Mouse (Mus musculus): Measurements from ENCODE around the gene Zfand3.

GRCm38 (mm10) chr17:30097156-30097555 is 92.6 kb downstream of the Zfand3 start:
- no peak for TF ChIP-seq POLR2A (IDR thresholded peaks at IDR 0.05; ENCODE audit: borderline replicate concordance, extremely low read depth, insufficient read depth, insufficient read length, poor library complexity, severe bottlenecking)
- TF ChIP-seq CTCF (IDR thresholded peaks at IDR 0.05; ENCODE audit: borderline replicate concordance, extremely low read depth, insufficient read depth, insufficient read length), result no peak
